Mouse (Mus musculus) thymus, postnatal 10 days (tissue): Measurements from ENCODE around the gene Tbc1d7.

Source experiments
- DNase-seq, 2 experiments: peaks; one replicate each; pipeline ENCODE4 v3.0.0; 2021; ENCODE audit warnings: low spot score in 2 of 2

The Tbc1d7 gene

DNA sequence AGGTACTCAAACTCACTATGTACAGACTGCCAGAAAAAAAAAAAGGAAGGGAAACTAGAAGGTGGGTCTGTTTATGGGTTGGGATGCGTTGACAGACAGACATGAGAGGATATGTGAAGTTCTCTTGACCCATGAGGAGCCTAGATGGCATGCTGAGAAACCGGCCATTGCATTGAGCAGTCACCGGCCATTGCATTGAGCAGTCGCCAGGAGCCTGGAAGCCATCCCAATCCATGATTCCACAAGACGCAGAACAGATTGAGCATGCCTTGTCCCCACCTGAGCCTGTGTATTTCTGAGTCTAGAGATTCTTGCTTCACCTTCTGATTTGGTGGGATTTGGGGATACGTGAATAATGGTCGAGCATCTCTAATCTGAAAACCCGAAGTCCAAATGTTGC lies 22.6 kb upstream of the Tbc1d7 start:
- no peak for DNase-seq

DNA sequence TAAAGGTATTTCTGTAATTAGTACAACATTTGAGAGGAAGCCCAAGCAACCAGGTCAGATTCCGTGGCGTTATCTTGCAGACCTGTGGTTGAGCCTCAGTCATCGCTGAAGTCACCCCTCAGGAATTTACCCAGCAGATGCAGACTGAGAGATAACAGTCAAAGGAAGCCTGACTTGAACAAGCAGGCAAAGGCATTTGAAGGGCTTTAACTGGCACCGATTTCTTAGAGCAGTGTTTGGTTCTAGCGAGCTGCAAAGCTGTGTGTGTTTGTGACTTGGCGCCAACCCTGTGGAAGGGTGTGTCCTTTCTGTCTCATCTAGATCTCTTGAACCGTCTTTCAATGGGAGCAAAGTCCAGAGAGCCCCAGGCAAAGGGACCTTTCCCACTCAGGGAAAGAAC lies 22.0 kb upstream of the Tbc1d7 start:
- no peak for DNase-seq

DNA sequence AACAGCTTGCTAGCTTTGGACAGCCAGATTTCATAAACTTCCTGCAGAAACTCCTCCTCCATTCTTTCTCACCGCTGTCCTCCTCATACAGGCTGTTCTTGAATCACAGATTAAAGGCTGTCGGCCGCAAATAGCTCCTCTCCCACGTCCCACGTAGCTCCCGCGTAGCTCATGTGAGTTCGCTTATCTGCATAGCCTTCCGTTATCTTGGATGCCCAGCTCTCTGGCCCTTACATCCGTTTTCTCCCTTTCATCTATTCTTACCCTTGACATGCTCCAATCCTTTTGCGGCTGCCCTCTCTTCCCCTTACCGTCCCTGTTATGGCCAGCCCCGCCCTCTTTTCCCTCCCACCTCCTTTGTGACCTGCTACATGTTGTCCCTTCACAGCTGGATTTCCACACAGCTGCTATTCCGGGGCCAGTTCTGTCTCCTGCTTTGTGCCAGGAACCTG lies 20.5 kb upstream of the Tbc1d7 start:
- no peak for DNase-seq

DNA sequence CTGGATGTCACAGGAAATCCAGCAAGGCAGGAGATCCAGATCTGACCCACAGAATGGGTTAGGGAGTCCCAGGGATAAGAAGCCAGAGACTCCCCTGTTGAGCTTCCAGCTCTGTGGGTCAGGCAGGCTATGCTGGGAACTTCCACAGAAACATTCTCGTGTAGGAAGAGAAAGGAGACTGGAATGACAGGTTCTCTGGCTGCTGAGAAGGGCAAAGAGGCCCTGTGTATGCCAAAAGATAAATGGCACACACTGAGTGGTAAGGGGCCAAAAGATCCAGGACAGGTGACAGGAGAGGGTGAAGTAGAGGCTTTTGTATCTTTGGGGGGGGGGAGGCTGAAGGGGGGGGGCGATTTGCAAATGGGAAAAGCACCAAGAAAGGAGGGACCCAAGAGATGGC lies 20.0 kb upstream of the Tbc1d7 start:
- DNase-seq = no peak

DNA sequence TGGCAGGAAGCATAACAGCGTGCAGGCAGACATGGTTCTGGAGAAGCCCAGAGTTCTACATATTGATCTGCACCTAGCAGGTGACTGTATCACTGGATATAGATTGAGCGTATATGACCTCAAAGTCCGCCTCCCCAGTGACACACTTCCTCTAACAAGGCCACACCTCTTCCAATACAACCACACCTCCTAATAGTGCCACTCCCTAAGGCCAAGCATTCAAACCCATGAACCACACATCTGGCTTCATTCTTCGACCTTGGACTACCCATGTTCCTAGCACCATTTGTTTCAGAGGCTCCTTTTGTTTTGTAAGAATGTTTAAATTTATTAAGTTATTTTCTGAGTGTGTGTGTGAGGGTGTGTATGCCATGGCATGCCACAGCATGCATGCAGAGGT lies 16.4 kb upstream of the Tbc1d7 start:
- no peak for DNase-seq

DNA sequence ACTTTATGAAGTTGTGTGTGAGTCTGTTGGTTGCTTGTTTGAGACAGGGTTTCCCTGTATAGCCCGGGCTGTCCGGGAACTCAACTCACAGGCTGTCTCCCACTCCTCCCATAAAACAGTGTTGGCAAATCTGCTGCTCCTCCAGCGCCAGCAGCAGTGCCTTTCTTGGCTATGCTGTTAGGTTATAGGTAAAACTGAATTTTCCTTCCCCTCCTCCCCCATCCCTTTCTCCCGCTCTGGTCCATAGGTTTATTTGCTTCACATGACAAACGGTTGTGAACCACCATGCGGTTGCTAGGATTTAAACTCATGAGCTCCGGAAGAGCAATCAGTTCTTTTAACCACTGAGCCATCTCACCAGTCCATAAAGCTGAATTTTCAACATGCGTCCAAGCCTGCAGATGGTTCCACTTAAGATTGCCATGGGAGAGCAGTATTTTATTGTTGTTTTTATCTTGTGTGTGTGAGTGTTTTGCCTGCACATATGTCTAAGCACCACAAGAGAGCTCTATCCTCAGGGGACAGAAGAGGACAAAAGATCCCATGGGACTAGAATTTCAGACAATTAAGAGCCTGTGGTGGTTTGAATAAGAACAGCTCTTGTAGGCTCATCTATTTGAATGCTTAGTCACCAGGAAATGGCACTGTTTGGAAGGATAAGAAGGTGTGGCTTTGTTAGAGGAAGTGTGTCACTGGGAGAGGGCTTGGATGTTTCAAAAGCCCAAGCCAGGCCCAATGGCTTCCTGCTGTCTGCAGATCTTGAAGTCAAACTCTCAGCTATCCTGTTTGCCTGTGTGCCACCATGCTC lies 12.2 kb upstream of the Tbc1d7 start:
- no peak for DNase-seq

DNA sequence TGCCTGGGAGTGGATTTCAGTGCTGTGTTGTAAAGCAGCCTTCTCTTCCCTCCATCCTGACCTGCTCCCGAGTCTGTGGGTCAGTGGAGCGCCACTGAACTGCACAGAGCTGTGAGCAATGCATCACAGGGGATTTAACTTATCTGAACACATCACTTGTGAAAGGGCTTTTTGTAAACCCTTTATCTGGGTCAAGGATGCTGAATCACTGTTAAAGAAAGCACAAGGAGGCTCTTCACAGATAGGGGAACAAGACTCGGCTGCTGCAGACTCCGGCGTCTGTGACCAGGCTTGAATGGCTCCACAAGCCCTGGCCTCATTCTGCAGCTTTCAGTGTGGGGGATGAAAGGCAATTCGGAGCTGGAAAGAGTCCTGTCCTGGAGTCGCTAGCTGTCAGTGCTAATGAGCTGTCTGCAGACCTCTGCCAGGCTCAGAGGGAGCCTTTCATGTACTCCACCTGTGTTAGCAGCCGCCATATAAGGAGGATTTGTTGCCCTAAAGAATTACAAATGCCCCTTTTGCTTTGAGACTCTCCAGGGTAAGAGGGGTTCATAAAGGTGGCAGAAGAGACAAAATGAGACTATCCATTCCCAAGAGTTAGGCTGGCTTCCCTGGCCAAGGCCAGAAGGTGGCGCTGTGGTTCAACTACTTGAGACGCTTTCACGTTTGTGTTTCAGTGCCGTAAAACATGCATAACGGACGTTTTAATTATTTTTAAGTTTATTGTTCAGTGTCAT lies 11.3 kb upstream of the Tbc1d7 start:
- peak; percentile 43 to 89 for DNase-seq

DNA sequence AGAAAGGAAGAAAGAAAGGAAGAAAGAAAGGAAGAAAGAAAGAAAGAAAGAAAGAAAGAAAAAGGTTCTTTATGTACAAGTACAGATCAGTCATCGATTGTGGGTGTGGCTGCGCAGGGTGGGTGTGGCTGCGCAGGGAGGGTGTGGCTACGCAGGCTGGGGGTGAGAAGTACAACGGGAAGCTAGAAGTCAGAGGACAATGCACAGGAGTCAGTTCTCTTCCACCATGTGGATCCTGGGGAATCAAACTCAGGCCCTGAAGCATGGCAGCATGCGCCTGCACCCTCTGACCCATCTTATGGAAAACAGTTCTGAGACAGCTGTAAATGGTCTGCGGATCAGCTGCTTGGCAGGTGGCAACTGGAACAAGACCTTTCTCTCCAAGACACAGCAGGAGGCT lies 9.8 kb upstream of the Tbc1d7 start:
- DNase-seq = no peak

DNA sequence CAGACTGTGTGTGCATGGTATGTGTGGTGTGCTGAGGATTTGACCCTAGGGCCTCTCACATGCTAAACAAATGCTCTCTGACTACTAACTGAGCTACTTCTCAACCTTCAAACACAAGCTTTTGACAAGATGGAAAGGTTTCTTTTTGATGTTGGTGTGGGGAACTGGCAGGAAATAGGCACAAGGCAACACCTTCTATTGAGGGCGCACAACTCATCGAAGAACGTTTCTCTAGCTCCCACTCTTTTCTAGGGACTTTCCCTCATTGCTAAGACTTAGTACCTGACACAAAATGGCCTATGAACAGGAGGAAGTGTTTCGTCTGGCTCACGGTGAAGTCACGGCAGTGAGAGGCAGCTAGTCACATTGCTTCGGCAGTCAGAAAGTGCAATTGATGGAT lies 6.0 kb upstream of the Tbc1d7 start:
- DNase-seq = no peak

DNA sequence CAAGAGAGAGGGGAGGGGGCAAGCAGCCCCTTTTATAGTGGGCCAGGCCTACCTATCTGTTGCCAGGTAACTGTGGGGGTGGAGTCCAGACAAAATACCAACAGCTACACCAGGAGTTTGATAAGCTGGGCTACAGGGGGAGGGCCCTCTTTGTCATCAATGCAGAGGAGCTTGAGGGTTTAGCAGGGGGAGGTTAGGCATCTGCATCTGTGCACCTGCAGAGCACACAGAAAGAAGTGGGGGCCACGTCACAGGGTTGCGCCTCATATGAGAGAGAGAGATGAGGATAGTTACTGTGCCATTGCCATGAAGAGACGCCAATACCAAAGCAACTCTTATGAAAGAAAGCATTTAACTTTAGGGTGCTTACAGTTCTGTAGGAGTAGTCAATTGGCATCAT lies 5.4 kb upstream of the Tbc1d7 start:
- DNase-seq = no peak

DNA sequence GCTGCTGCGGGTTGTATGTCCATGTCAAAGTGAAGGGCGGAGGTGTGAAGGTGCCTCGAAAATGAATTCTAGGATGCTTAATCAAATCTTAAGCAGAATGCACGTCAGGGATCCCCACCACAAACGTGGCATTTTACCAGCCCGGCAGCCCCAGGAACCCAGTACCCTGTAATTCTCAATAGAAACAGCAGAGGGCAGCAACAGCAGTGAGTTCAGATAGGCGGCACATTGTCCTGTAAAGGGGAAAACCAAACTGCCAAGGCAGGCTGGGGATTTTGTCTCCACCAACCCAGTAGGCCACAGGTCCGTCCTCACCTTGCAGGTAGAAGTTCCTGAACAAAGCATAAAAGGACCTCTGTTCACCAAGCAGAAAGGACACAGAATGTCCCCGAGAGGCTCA lies 2.0 kb upstream of the Tbc1d7 start:
- DNase-seq = peak; percentile 61 to 83

DNA sequence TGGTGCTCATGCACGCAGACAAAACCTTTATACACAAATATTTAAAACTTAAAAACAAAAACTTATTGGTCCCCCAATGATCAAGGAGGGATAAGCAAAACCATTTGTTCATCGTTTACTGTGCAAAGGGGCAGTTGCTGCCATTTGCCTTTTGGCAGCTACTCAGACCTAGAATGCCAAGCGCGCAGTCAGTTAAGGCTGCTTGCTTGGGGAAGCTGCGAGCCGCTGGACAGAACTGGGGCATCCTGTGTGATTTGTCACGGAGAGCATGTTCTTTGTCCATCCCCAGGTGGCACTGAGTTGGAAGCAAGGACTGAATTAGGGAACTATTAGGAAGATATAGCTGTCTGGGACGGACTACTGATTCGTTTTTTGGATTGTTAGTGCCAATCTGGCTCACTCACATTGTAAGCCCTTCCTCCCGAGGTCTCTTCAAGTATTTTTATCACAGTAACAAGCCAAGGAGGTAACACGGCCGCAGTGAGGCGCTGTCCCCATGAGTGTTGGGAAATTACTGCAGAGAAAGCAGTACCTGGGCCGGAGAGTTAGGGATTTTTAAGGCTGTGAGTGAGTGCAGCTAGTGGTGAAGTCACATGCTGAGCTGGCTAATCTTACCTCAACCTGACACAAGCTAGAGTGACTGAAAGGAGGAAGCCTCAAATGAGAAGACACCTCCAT lies 874 bp upstream of the Tbc1d7 start:
- no peak for DNase-seq

DNA sequence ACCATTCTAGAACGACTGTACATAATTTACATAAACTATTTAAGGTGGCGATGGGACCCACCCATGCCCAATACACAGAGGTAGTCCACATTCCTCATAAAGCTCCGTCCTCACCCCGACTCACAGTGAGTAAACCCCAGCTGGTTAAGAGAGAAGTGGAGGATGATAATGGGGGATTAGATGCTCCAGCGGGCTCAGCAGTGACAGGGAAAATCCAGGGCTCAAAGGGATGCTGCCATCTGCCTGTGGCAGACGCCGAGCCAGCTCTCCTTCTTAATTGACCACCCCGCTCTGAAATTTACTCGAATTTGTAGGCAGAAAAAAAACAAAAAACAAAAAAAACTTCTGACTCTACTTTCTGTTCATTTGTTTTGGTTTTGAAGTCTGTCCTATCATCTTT lies 3.6 kb downstream of the Tbc1d7 start:
- no peak for DNase-seq

DNA sequence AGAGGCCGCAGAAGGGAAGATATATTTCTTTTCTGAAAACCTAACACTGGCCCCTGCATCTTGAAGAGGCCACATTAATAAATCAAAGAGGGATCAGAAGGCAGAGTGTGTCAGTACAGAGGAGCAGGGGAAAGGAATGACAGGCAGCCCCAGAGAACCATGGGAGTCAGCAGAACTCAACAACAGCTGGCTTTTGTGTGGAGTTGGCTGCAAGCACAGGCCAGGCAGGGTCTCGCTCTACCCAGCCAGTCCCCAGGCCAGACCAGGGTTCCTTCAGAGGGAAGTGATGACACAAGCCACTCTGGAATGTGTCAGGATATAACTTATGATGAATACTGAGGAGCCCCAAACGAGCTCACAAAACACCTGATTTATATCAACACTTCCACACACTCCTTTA lies 11.9 kb downstream of the Tbc1d7 start:
- DNase-seq = no peak

DNA sequence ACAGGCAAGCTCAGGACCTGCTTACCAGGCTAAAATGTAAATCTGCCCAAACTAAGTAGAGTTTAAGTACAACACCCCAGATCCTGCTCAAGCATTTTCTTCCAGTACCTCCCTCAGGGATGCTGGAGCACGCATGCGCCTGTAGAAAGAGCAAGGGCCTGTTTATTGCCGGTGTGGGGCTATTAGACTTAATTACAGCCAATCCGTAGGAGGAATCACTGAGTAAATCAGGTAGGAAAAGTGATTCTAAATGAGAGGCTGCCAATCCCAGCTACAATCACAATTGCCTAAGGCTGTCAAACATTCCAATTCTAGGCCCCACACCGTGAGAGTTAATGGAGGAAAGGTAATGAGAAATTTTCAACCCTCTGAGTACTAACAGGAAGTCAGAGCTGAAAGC lies 13.0 kb downstream of the Tbc1d7 start:
- no peak for DNase-seq

DNA sequence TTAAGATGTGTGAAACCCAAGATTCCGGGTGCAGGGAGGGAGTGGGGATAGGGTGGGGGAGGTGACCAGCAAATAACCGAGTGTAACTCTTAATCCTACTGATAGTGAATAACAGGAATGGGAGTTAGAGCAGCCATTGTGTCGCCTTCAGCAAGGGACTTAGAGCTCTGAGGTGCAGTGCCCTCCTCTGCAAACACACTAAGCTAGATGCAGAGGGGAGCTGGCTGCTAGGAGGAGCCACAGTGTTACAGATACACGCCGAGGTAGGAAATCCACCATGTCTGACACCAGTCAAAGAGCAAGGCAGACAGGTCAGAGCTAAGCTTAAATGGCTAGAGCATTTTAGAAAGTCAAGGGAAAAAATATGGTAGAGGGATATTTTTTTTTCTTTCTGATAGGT lies 13.9 kb downstream of the Tbc1d7 start:
- no peak for DNase-seq

DNA sequence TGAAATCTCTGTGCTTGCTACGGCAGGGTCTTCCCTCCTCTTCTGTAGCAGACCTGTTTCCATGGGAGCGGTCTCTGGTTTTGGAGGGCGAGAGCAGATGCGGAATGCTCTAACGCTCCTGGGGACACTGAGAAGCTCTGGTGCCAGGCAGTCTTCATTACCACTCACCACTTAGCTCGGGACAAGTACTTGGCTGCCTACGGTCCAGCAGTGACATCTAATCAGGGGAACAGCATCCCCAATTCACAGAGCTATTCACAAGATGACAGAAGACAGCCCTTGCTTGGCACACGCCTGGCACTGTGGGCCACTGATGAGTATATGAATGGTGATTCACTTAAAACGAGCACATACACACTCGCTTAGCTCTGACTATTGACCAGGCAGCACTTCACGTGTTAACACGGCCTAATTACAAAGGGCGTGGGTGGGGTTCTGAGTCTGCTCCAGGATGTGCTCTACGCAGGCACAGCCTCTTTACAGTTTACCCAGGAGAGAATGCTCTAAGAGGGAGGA lies 19.2 kb downstream of the Tbc1d7 start:
- DNase-seq = no peak

DNA sequence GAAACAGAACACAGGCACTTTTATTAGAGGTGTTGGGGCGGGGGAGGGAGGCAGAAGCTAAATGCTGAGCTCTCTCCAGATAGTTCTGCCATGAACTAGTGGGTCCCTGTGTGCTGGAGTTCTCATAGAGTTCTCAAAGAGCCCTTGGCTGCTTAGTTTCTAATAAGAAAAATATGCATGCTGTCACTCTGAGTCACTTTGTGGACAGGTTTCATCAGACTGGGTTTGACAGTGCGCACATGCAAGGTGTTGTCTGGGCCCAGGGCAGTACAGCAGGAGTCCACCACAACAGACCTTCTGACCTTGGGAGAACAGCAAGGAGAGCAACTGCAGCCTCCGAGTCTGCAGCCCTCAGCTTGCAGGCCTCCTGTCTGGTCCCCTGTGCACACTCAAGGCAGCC lies 21.6 kb downstream of the Tbc1d7 start:
- no peak for DNase-seq

DNA sequence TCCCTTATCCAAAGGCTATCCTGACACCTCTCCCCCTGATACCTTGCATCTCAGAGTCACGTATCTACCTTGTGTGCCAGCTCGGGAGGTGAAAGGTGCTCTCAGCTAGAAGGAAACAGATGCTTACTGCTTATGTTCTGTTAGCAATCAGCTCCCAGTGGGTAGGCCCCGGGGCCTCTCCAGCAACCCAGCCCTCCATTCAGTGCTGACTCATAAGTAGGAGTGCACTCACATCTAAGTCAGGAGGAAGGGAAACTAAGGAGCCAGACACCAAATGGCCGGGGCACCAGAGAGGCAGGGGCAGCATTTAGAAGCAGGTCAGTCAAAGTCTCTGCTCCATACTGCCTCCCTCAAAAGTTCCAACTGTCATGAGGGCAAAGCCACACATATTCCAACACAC lies 22.6 kb downstream of the Tbc1d7 start:
- DNase-seq = no peak

DNA sequence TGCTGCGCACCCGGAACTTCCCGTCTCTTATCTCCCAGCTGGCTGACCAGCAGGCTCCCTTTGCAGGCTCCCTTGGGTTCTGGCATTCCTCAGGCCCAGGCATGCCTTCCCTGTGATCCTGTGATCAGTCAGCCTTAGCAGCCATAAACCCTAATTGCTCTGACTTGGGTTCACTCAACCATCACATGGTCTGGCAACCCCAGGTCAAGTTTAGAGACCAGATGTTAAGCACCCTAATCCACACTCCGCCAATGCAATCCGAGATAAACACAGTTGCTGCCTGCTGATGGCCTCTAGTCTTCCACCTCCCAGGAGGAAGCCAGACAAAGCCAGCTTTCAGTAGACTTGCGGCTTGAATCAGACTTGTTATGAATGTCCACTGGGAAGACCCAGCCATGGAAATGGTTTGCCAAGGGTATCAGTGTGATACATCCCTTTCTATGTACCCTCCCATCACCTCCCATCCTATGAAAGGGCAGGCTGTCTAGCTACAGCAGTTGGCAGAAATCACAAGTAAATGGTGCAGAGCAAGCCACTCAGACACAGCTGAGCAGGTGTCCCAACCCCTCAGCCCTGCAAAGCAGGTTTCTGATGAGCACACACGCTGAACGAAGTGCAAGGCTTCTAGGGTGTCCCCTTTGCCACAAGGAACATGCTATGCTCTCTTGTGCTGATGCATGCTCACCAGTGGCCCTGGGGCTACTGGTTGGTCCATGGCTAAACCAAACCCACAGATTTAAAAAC lies 24.6 kb downstream of the Tbc1d7 start:
- DNase-seq = no peak

DNA sequence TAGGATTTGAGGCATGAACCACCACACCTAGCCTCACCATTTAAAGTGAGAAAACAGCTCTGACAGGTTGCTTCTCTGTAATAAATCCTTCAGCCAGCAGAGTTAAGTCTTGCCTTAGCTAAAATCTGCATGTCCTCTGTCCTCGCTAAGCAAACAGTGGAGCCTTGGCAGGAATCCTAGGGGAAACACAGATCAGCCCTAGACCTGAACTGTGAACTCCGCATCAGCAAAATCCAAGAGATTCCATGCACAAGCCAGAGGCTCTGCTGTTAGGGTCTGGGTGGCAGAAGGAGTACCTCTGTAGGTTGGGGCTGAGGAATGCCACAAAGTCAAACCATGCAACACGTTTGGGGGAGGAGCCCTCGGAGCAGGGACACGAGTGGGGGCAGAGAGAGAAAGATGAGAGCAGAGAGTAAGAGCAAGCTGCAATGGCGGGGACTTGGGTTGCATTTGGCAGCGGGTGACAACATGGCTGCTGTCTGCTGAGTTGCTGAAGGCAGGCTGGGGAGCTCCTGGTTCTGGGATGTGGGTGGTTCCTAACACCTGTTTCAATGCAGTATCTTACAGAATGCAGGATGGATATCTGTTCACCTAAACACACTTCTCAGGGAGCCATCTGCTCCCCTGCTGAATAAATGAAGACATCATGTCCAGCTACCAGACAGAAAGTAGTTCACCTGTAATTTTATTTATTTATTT lies 26.4 kb downstream of the Tbc1d7 start:
- DNase-seq = no peak
